Mouse (Mus musculus) kidney, postnatal 4 days (tissue): ENCODE measurements around the gene Tmem72.
A peak's percentile ranks its signal among the peaks of the same experiment; 100 is the strongest.

ENCODE experiments used
- DNase-seq, 2 experiments: peaks; one replicate each; pipeline ENCODE4 v3.0.0; 2021; ENCODE audit warnings: mixed read lengths in 2 of 2

Tmem72 gene

GRCm38 (mm10) chr6:116649811-116650210, 66.9 kb downstream of the Tmem72 start:
- DNase-seq, result no peak

- peak; percentile 37 to 66 for DNase-seq
These were observed 69.0 kb downstream of the Tmem72 start for GRCm38 (mm10) chr6:116647763-116648162.

GRCm38 (mm10) chr6:116644335-116644734, 72.4 kb downstream of the Tmem72 start:
- no peak for DNase-seq

- DNase-seq, result no peak
These were observed 72.8 kb downstream of the Tmem72 start for GRCm38 (mm10) chr6:116643881-116644280.

- DNase-seq, result no peak
These were observed 73.8 kb downstream of the Tmem72 start for GRCm38 (mm10) chr6:116642942-116643341.

- no peak for DNase-seq
These were observed 77.0 kb downstream of the Tmem72 start for GRCm38 (mm10) chr6:116639663-116640062.

- no peak for DNase-seq
These were observed 77.8 kb downstream of the Tmem72 start for GRCm38 (mm10) chr6:116638871-116639270.

- DNase-seq, result no peak
These were observed 79.2 kb downstream of the Tmem72 start for GRCm38 (mm10) chr6:116637496-116637895.

GRCm38 (mm10) chr6:116636581-116637235, 80.0 kb downstream of the Tmem72 start:
- DNase-seq, result no peak

- peak; percentile 69 to 77 for DNase-seq
These were observed 81.2 kb downstream of the Tmem72 start for GRCm38 (mm10) chr6:116635251-116636180.

- DNase-seq, result no peak
These were observed 82.7 kb downstream of the Tmem72 start for GRCm38 (mm10) chr6:116633741-116634695.

GRCm38 (mm10) chr6:116632129-116632528, 84.6 kb downstream of the Tmem72 start:
- DNase-seq, result peak; percentile 87 to 89

GRCm38 (mm10) chr6:116629766-116630165, 86.9 kb downstream of the Tmem72 start:
- DNase-seq, result no peak
